Mouse (Mus musculus): ENCODE data around the gene Zfp345.
A peak's percentile ranks its signal among the peaks of the same experiment; 100 is the strongest.
"Not testable (repeated sequence)": the region's sequence is repeated elsewhere in the genome, so short reads cannot be mapped to it uniquely, and the experiment has no call there.

Gene Zfp345

GRCm38 (mm10) chr2:150484939-150485778 lies at the start of gene Zfp345:
Gene Zfp345 (minus strand): TSS chr2:150485091.
- DNase-seq (ENCODE audit: low spot score): peak; percentile 67

GRCm38 (mm10) chr2:150525703-150526207 lies 40.9 kb upstream of the Zfp345 start:
- no peak for DNase-seq (ENCODE audit: low spot score)

- DNase-seq (ENCODE audit: low spot score): no peak
Measured at GRCm38 (mm10) chr2:150512837-150513236, 27.9 kb upstream of the Zfp345 start.

GRCm38 (mm10) chr2:150500124-150500973 lies 15.5 kb upstream of the Zfp345 start:
- not testable (repeated sequence) for DNase-seq (ENCODE audit: low spot score)

- no peak for DNase-seq (ENCODE audit: low spot score)
Measured at GRCm38 (mm10) chr2:150493031-150493430, 8.1 kb upstream of the Zfp345 start.

GRCm38 (mm10) chr2:150451180-150451919 lies 33.5 kb downstream of the Zfp345 start, which contains the start of gene Zfp442:
Gene Zfp442 (minus strand): TSS chr2:150451486.
- DNase-seq (ENCODE audit: low spot score): peak; percentile 69

- DNase-seq (ENCODE audit: low spot score): not testable (repeated sequence)
Measured at GRCm38 (mm10) chr2:150439084-150439483, 45.8 kb downstream of the Zfp345 start.
